Mouse (Mus musculus): ENCODE results near the gene Olfr1368. TPM values are rescaled to one million over a fixed set of nuclear protein-coding genes. Genes with fewer than 3 reads are reported as not detected.
"Not testable (repeated sequence)": the region's sequence is repeated elsewhere in the genome, so short reads cannot be mapped to it uniquely, and the experiment has no call there.

Olfr1368 gene
- polyA plus RNA-seq, 1 experiment from 2014 or later = not detected

- Histone ChIP-seq H3K9ac (replicated peaks; ENCODE audit: low read depth, low read length) (no peak overlapping the region; the same call in 1 of the 2 replicates), H3K27me3 (ENCODE audit: control insufficient read depth, insufficient read depth, low read length) (no peaks in the 10 kb centered on the region), H3K36me3 (ENCODE audit: control insufficient read depth, insufficient read depth, low read length) (no peaks in the 10 kb centered on the region), H3K4me2 (ENCODE audit: low read depth, low read length) (peak overlapping the region; percentile 94), H3K9me3 (ENCODE audit: control insufficient read depth, low read length) (no peaks in the 10 kb centered on the region), H3K4me3 (ENCODE audit: low read depth, low read length) (peak overlapping the region; percentile 65), H3K27ac (ENCODE audit: low read depth, low read length) (no peak overlapping the region), H3K4me1 (ENCODE audit: control insufficient read depth, insufficient read depth, low read length) (0 out of 2 replicates have a peak, but pooled peaks cover 4% of the 10 kb centered on the region)
- under 1% methylated on average over 32 of the region's 32 CpGs for WGBS
- peak; percentile 91 for ATAC-seq (ENCODE audit: low read depth)
These were observed 15.3 kb upstream of the Olfr1368 start for GRCm38 (mm10) chr13:21160657-21161590.

- no peaks in the 10 kb centered on the region for H3K36me3 ChIP-seq (ENCODE audit: control insufficient read depth, insufficient read depth, low read length)
- H3K9me3 ChIP-seq (ENCODE audit: control insufficient read depth, low read length) = no peaks in the 10 kb centered on the region
- H3K4me3 ChIP-seq (ENCODE audit: low read depth, low read length) = peak overlapping the region; percentile 65
- peak; percentile 60 for ATAC-seq (ENCODE audit: low read depth)
- H3K4me1 ChIP-seq (ENCODE audit: control insufficient read depth, insufficient read depth, low read length) = 0 out of 2 replicates have a peak, but pooled peaks cover 4% of the 10 kb centered on the region
- H3K27ac ChIP-seq (ENCODE audit: low read depth, low read length) = no peak overlapping the region
- 1% methylated on average over 16 of the region's 16 CpGs for WGBS
- peak overlapping the region; percentile 94 for H3K4me2 ChIP-seq (ENCODE audit: low read depth, low read length)
- no peaks in the 10 kb centered on the region for H3K27me3 ChIP-seq (ENCODE audit: control insufficient read depth, insufficient read depth, low read length)
- no peak overlapping the region; the same call in 1 of the 2 replicates for H3K9ac ChIP-seq (replicated peaks; ENCODE audit: low read depth, low read length)
These were observed 14.4 kb upstream of the Olfr1368 start for GRCm38 (mm10) chr13:21160041-21160511.

GRCm38 (mm10) chr13:21159475-21159819 is 13.8 kb upstream of the Olfr1368 start:
- H3K27me3 ChIP-seq (ENCODE audit: control insufficient read depth, insufficient read depth, low read length) = no peaks in the 10 kb centered on the region
- no peak for ATAC-seq (ENCODE audit: low read depth)
- peak overlapping the region; percentile 94 for H3K4me2 ChIP-seq (ENCODE audit: low read depth, low read length)
- no peak overlapping the region for H3K27ac ChIP-seq (ENCODE audit: low read depth, low read length)
- H3K36me3 ChIP-seq (ENCODE audit: control insufficient read depth, insufficient read depth, low read length) = no peaks in the 10 kb centered on the region
- 0% methylated on average over 15 of the region's 15 CpGs for WGBS
- H3K9ac ChIP-seq (replicated peaks; ENCODE audit: low read depth, low read length) = peak overlapping the region; percentile 47
- 0 out of 2 replicates have a peak, but pooled peaks cover 4% of the 10 kb centered on the region for H3K4me1 ChIP-seq (ENCODE audit: control insufficient read depth, insufficient read depth, low read length)
- no peaks in the 10 kb centered on the region for H3K9me3 ChIP-seq (ENCODE audit: control insufficient read depth, low read length)
- peak overlapping the region; percentile 65 for H3K4me3 ChIP-seq (ENCODE audit: low read depth, low read length)

- ATAC-seq (ENCODE audit: low read depth) = peak; percentile 32; the same call in 1 of the 2 replicates
- H3K9ac ChIP-seq (replicated peaks; ENCODE audit: low read depth, low read length) = peak overlapping the region; percentile 47; the same call in 1 of the 2 replicates
- H3K36me3 ChIP-seq (ENCODE audit: control insufficient read depth, insufficient read depth, low read length) = no peaks in the 10 kb centered on the region
- no peak overlapping the region for H3K27ac ChIP-seq (ENCODE audit: low read depth, low read length)
- H3K4me2 ChIP-seq (ENCODE audit: low read depth, low read length) = peak overlapping the region; percentile 94
- H3K4me3 ChIP-seq (ENCODE audit: low read depth, low read length) = peak overlapping the region; percentile 65
- no peaks in the 10 kb centered on the region for H3K27me3 ChIP-seq (ENCODE audit: control insufficient read depth, insufficient read depth, low read length)
- H3K4me1 ChIP-seq (ENCODE audit: control insufficient read depth, insufficient read depth, low read length) = 0 out of 2 replicates have a peak, but pooled peaks cover 4% of the 10 kb centered on the region
- under 1% methylated on average over 19 of the region's 19 CpGs for WGBS
- H3K9me3 ChIP-seq (ENCODE audit: control insufficient read depth, low read length) = no peaks in the 10 kb centered on the region
These were observed 13.3 kb upstream of the Olfr1368 start for GRCm38 (mm10) chr13:21158785-21159474.

- Histone ChIP-seq H3K4me2 (ENCODE audit: low read depth, low read length) (peak overlapping the region; percentile 94), H3K4me1 (ENCODE audit: control insufficient read depth, insufficient read depth, low read length) (0 out of 2 replicates have a peak, but pooled peaks cover 4% of the 10 kb centered on the region), H3K27me3 (ENCODE audit: control insufficient read depth, insufficient read depth, low read length) (no peaks in the 10 kb centered on the region), H3K36me3 (ENCODE audit: control insufficient read depth, insufficient read depth, low read length) (no peaks in the 10 kb centered on the region), H3K9ac (replicated peaks; ENCODE audit: low read depth, low read length) (no peak overlapping the region), H3K4me3 (ENCODE audit: low read depth, low read length) (no peak overlapping the region), H3K9me3 (ENCODE audit: control insufficient read depth, low read length) (no peaks in the 10 kb centered on the region), H3K27ac (ENCODE audit: low read depth, low read length) (no peak overlapping the region)
- 4% methylated on average over 9 of the region's 9 CpGs for WGBS
- no peak for ATAC-seq (ENCODE audit: low read depth)
These were observed 12.4 kb upstream of the Olfr1368 start for GRCm38 (mm10) chr13:21158071-21158470.

- H3K4me1 ChIP-seq (ENCODE audit: control insufficient read depth, insufficient read depth, low read length) = 0 out of 2 replicates have a peak, but pooled peaks cover 4% of the 10 kb centered on the region
- no peak overlapping the region for H3K9ac ChIP-seq (replicated peaks; ENCODE audit: low read depth, low read length)
- H3K4me3 ChIP-seq (ENCODE audit: low read depth, low read length) = no peak overlapping the region
- H3K27ac ChIP-seq (ENCODE audit: low read depth, low read length) = no peak overlapping the region
- no peak for ATAC-seq (ENCODE audit: low read depth)
- no peaks in the 10 kb centered on the region for H3K36me3 ChIP-seq (ENCODE audit: control insufficient read depth, insufficient read depth, low read length)
- H3K27me3 ChIP-seq (ENCODE audit: control insufficient read depth, insufficient read depth, low read length) = no peaks in the 10 kb centered on the region
- WGBS = 90% methylated on average over 5 of the region's 5 CpGs
- no peak overlapping the region for H3K4me2 ChIP-seq (ENCODE audit: low read depth, low read length)
- no peaks in the 10 kb centered on the region for H3K9me3 ChIP-seq (ENCODE audit: control insufficient read depth, low read length)
These were observed 10.2 kb upstream of the Olfr1368 start for GRCm38 (mm10) chr13:21155888-21156287.

- H3K4me1 ChIP-seq (ENCODE audit: control insufficient read depth, insufficient read depth, low read length) = no peaks in the 10 kb centered on the region
- H3K36me3 ChIP-seq (ENCODE audit: control insufficient read depth, insufficient read depth, low read length) = no peaks in the 10 kb centered on the region
- no peak overlapping the region for H3K4me3 ChIP-seq (ENCODE audit: low read depth, low read length)
- 41% methylated on average over 8 of the region's 8 CpGs for WGBS
- ATAC-seq (ENCODE audit: low read depth) = no peak
- no peak overlapping the region for H3K27ac ChIP-seq (ENCODE audit: low read depth, low read length)
- H3K9ac ChIP-seq (replicated peaks; ENCODE audit: low read depth, low read length) = no peak overlapping the region
- H3K9me3 ChIP-seq (ENCODE audit: control insufficient read depth, low read length) = no peaks in the 10 kb centered on the region
- H3K27me3 ChIP-seq (ENCODE audit: control insufficient read depth, insufficient read depth, low read length) = no peaks in the 10 kb centered on the region
- H3K4me2 ChIP-seq (ENCODE audit: low read depth, low read length) = no peak overlapping the region
These were observed 3.2 kb downstream of the Olfr1368 start for GRCm38 (mm10) chr13:21142421-21142820.

GRCm38 (mm10) chr13:21129339-21129738 is 16.3 kb downstream of the Olfr1368 start, which contains the start of gene Olfr263:
TSS of gene Olfr263 (plus strand) at chr13:21129639.
- H3K27ac ChIP-seq (ENCODE audit: low read depth, low read length); ATAC-seq (ENCODE audit: low read depth); H3K4me2 ChIP-seq (ENCODE audit: low read depth, low read length); H3K36me3 ChIP-seq (ENCODE audit: control insufficient read depth, insufficient read depth, low read length); H3K4me3 ChIP-seq (ENCODE audit: low read depth, low read length); H3K4me1 ChIP-seq (ENCODE audit: control insufficient read depth, insufficient read depth, low read length); H3K27me3 ChIP-seq (ENCODE audit: control insufficient read depth, insufficient read depth, low read length); H3K9me3 ChIP-seq (ENCODE audit: control insufficient read depth, low read length); H3K9ac ChIP-seq (replicated peaks; ENCODE audit: low read depth, low read length): not testable (repeated sequence)
- 82% methylated on average over 3 of the region's 3 CpGs for WGBS
